Mouse (Mus musculus) limb, embryonic 15.5 days (tissue): Measurements from ENCODE around the gene Ttc28. TPM values are rescaled to one million over a fixed set of nuclear protein-coding genes. Genes with fewer than 3 reads are reported as not detected.

ENCODE experiments used
- ATAC-seq: fragments of 200-750 bp; cut with Nextera tagmentation; 2 replicates; pipeline ENCODE4 v1.8.0; 2017; ENCODE audit warnings: low read depth, moderate TSS enrichment; ENCODE audit not compliant: insufficient number of reproducible peaks, low FRiP score, low TSS enrichment
- H3K27ac ChIP-seq: fragments of 300-500 bp; sonication (generic); 2 replicates; pipeline ENCODE4 v1.5.1; 2015; ENCODE audit warnings: moderate library complexity, mild to moderate bottlenecking, inconsistent platforms
- H3K27me3 ChIP-seq: fragments of 300-500 bp; sonication (generic); 2 replicates; pipeline ENCODE4 v1.6.1; 2015; ENCODE audit warnings: inconsistent platforms
- H3K36me3 ChIP-seq: fragments of 300-500 bp; sonication (generic); 2 replicates; pipeline ENCODE4 v1.6.1; 2015; ENCODE audit warnings: inconsistent platforms
- H3K4me1 ChIP-seq: fragments of 300-500 bp; sonication (generic); 2 replicates; pipeline ENCODE4 v1.6.1; 2015; ENCODE audit warnings: inconsistent platforms
- H3K4me2 ChIP-seq: fragments of 300-500 bp; sonication (generic); 2 replicates; pipeline ENCODE4 v1.6.1; 2015; ENCODE audit warnings: mild to moderate bottlenecking, inconsistent platforms
- H3K4me3 ChIP-seq: fragments of 300-500 bp; sonication (generic); 2 replicates; pipeline ENCODE4 v1.5.1; 2015; ENCODE audit warnings: mild to moderate bottlenecking, inconsistent platforms
- H3K9ac ChIP-seq: fragments of 300-500 bp; sonication (generic); 2 replicates; pipeline ENCODE4 v1.6.1; 2015; ENCODE audit warnings: inconsistent platforms
- H3K9me3 ChIP-seq: fragments of 300-500 bp; sonication (generic); 2 replicates; pipeline ENCODE4 v1.6.1; 2016; ENCODE audit warnings: inconsistent platforms
- WGBS: fragments of 180-500 bp; shearing (Covaris S2); methylation state at CpG from one replicate; pipeline ENCODE4 v1.1.7; 2015; 5-methylcytosine and 5-hydroxymethylcytosine counted together
- polyA plus RNA-seq: library from polyadenylated mRNA; unstranded; fragments of >200 nt; fragmentation: Nextera tagmentation; extraction: Ambion mirVana; gene quantifications from 2 replicates; pipeline ENCODE4 v1.2.1, GENCODE M21; 2015

Gene Ttc28
- polyA plus RNA-seq, 1 experiment from 2014 or later = 14.7 TPM

- Histone ChIP-seq H3K9me3 (no peaks in the 10 kb centered on the region), H3K4me3 (no peak overlapping the region), H3K4me1 (peaks cover 4% of the 10 kb centered on the region; the same call in 1 of the 2 replicates), H3K36me3 (no peaks in the 10 kb centered on the region), H3K27me3 (no peaks in the 10 kb centered on the region), H3K4me2 (no peak overlapping the region), H3K9ac (no peak overlapping the region), H3K27ac (no peak overlapping the region)
- 46% methylated on average over 7 of the region's 7 CpGs for WGBS
- no peak for ATAC-seq
Observed at GRCm38 (mm10) chr5:111298706-111299105, 419.1 kb downstream of the Ttc28 start.

- WGBS = 62% methylated on average over 8 of the region's 8 CpGs
Observed at GRCm38 (mm10) chr5:111300776-111301175, 421.2 kb downstream of the Ttc28 start.

GRCm38 (mm10) chr5:111301736-111302135 lies 422.1 kb downstream of the Ttc28 start:
- no peak overlapping the region for H3K9ac ChIP-seq
- H3K36me3 ChIP-seq = no peaks in the 10 kb centered on the region
- 60% methylated on average over 7 of the region's 7 CpGs for WGBS
- H3K4me1 ChIP-seq = 0 out of 2 replicates have a peak, but pooled peaks cover 3% of the 10 kb centered on the region
- H3K27ac ChIP-seq = no peak overlapping the region
- H3K27me3 ChIP-seq = no peaks in the 10 kb centered on the region
- no peak overlapping the region for H3K4me3 ChIP-seq
- H3K4me2 ChIP-seq = no peak overlapping the region
- H3K9me3 ChIP-seq = no peaks in the 10 kb centered on the region
- no peak for ATAC-seq

More at GRCm38 (mm10) chr5:111300776-111301175, 421.2 kb downstream of the Ttc28 start:
- H3K9ac ChIP-seq = no peak overlapping the region
- H3K9me3 ChIP-seq = no peaks in the 10 kb centered on the region
- no peak for ATAC-seq
- no peak overlapping the region for H3K4me3 ChIP-seq
- H3K4me1 ChIP-seq = 0 out of 2 replicates have a peak, but pooled peaks cover 3% of the 10 kb centered on the region
- H3K4me2 ChIP-seq = no peak overlapping the region
- no peaks in the 10 kb centered on the region for H3K36me3 ChIP-seq
- no peak overlapping the region for H3K27ac ChIP-seq
- H3K27me3 ChIP-seq = no peaks in the 10 kb centered on the region

- Histone ChIP-seq H3K9ac (no peak overlapping the region), H3K36me3 (no peaks in the 10 kb centered on the region), H3K4me2 (no peak overlapping the region), H3K9me3 (no peaks in the 10 kb centered on the region), H3K4me1 (0 out of 2 replicates have a peak, but pooled peaks cover 3% of the 10 kb centered on the region), H3K27me3 (no peaks in the 10 kb centered on the region), H3K27ac (no peak overlapping the region), H3K4me3 (no peak overlapping the region)
- 86% methylated on average over 3 of the region's 3 CpGs for WGBS
- ATAC-seq = no peak
Observed at GRCm38 (mm10) chr5:111304730-111305129, 425.1 kb downstream of the Ttc28 start.

- H3K4me2 ChIP-seq = no peak overlapping the region
- no peaks in the 10 kb centered on the region for H3K9me3 ChIP-seq
- H3K27ac ChIP-seq = peak overlapping the region; percentile 43; the same call in 1 of the 2 replicates
- no peak overlapping the region for H3K4me3 ChIP-seq
- H3K4me1 ChIP-seq = no peaks in the 10 kb centered on the region; the same call in 1 of the 2 replicates
- WGBS = 62% methylated on average over 6 of the region's 6 CpGs
- no peaks in the 10 kb centered on the region for H3K36me3 ChIP-seq
- ATAC-seq = no peak
- H3K9ac ChIP-seq = no peak overlapping the region
- H3K27me3 ChIP-seq = no peaks in the 10 kb centered on the region
Observed at GRCm38 (mm10) chr5:111310185-111310584, 430.6 kb downstream of the Ttc28 start.

- no peak overlapping the region for H3K27ac ChIP-seq
- H3K36me3 ChIP-seq = no peaks in the 10 kb centered on the region
- H3K9me3 ChIP-seq = no peaks in the 10 kb centered on the region
- H3K4me3 ChIP-seq = no peak overlapping the region
- H3K4me2 ChIP-seq = no peak overlapping the region
- WGBS = 88% methylated on average over 9 of the region's 9 CpGs
- H3K4me1 ChIP-seq = no peaks in the 10 kb centered on the region; the same call in 1 of the 2 replicates
- H3K9ac ChIP-seq = no peak overlapping the region
- no peaks in the 10 kb centered on the region for H3K27me3 ChIP-seq
- no peak for ATAC-seq
Observed at GRCm38 (mm10) chr5:111313833-111314232, 434.2 kb downstream of the Ttc28 start.

GRCm38 (mm10) chr5:111315061-111315460 lies 435.5 kb downstream of the Ttc28 start:
- Histone ChIP-seq H3K9me3 (no peaks in the 10 kb centered on the region), H3K4me1 (no peaks in the 10 kb centered on the region; the same call in 1 of the 2 replicates), H3K36me3 (no peaks in the 10 kb centered on the region), H3K9ac (no peak overlapping the region), H3K27ac (no peak overlapping the region), H3K4me3 (no peak overlapping the region), H3K4me2 (no peak overlapping the region), H3K27me3 (no peaks in the 10 kb centered on the region)
- no peak for ATAC-seq
- WGBS = 85% methylated on average over 6 of the region's 6 CpGs

GRCm38 (mm10) chr5:111317526-111317925 lies 437.9 kb downstream of the Ttc28 start:
- Histone ChIP-seq H3K9me3 (no peaks in the 10 kb centered on the region), H3K4me2 (no peak overlapping the region), H3K36me3 (no peaks in the 10 kb centered on the region), H3K4me1 (no peaks in the 10 kb centered on the region), H3K27ac (no peak overlapping the region), H3K27me3 (no peaks in the 10 kb centered on the region), H3K4me3 (no peak overlapping the region), H3K9ac (no peak overlapping the region)
- WGBS = 55% methylated on average over 3 of the region's 3 CpGs
- ATAC-seq = no peak

- Histone ChIP-seq H3K9ac (no peak overlapping the region), H3K9me3 (no peaks in the 10 kb centered on the region), H3K4me1 (no peaks in the 10 kb centered on the region), H3K4me2 (no peak overlapping the region), H3K36me3 (no peaks in the 10 kb centered on the region), H3K27me3 (no peaks in the 10 kb centered on the region), H3K4me3 (no peak overlapping the region), H3K27ac (no peak overlapping the region)
- ATAC-seq = no peak
- WGBS = 47% methylated on average over 1 of the region's 1 CpGs
Observed at GRCm38 (mm10) chr5:111318946-111319345, 439.3 kb downstream of the Ttc28 start.

- Histone ChIP-seq H3K9me3 (no peaks in the 10 kb centered on the region), H3K4me3 (no peak overlapping the region), H3K36me3 (no peaks in the 10 kb centered on the region), H3K4me1 (0 out of 2 replicates have a peak, but pooled peaks cover 4% of the 10 kb centered on the region), H3K27me3 (no peaks in the 10 kb centered on the region), H3K4me2 (no peak overlapping the region), H3K9ac (no peak overlapping the region), H3K27ac (no peak overlapping the region)
- no peak for ATAC-seq
- 10% methylated on average over 1 of the region's 1 CpGs for WGBS
Observed at GRCm38 (mm10) chr5:111325813-111326212, 446.2 kb downstream of the Ttc28 start.

- H3K4me2 ChIP-seq = no peak overlapping the region
- H3K27me3 ChIP-seq = no peaks in the 10 kb centered on the region
- H3K9ac ChIP-seq = no peak overlapping the region
- no peaks in the 10 kb centered on the region for H3K9me3 ChIP-seq
- no peaks in the 10 kb centered on the region for H3K36me3 ChIP-seq
- WGBS = 80% methylated on average over 7 of the region's 7 CpGs
- no peak for ATAC-seq
- no peak overlapping the region for H3K4me3 ChIP-seq
- peaks cover 12% of the 10 kb centered on the region for H3K4me1 ChIP-seq
- H3K27ac ChIP-seq = no peak overlapping the region
Observed at GRCm38 (mm10) chr5:111327420-111327819, 447.8 kb downstream of the Ttc28 start.

- WGBS = 27% methylated on average over 10 of the region's 10 CpGs
- no peak; the same call in 1 of the 2 replicates for ATAC-seq
- peak overlapping the region; percentile 96 for H3K4me3 ChIP-seq
Observed at GRCm38 (mm10) chr5:111329782-111330416, 450.3 kb downstream of the Ttc28 start.

More at GRCm38 (mm10) chr5:111329782-111330416, 450.3 kb downstream of the Ttc28 start:
- peak overlapping the region; percentile 67 for H3K4me2 ChIP-seq
- H3K27ac ChIP-seq = peak overlapping the region; percentile 89
- H3K27me3 ChIP-seq = no peaks in the 10 kb centered on the region
- H3K9ac ChIP-seq = peak overlapping the region; percentile 95; the same call in 1 of the 2 replicates
- no peaks in the 10 kb centered on the region for H3K9me3 ChIP-seq
- H3K36me3 ChIP-seq = peaks cover 13% of the 10 kb centered on the region; the same call in 1 of the 2 replicates
- H3K4me1 ChIP-seq = peaks cover 14% of the 10 kb centered on the region
